Mouse (Mus musculus): ENCODE data around the gene Gm49361. TPM values are rescaled to one million over a fixed set of nuclear protein-coding genes. Genes with fewer than 3 reads are reported as not detected.

Gm49361 gene
- polyA plus RNA-seq, 1 experiment from 2014 or later = not detected

DNA sequence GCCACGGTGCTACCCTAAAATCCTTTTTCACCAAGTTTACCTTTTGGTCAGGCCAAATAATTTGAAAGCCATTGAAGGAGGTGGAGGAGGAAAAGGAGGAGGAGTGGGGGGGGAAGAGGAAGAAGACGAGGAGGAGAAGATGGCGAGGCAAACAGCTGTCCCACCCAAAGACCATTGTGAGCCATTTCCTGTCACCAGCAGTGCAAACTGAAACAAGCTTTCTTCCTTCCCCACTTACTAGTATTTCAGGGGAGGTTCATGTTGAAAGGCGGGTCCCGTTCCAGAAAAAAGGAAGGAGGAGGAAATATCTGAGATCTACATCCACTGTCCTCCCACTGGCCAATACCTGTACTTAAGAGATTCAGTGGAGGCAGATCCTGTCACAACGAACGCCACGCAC is 16.5 kb downstream of the Gm49361 start:
- no peak overlapping the region for H3K4me2 ChIP-seq

GRCm38 (mm10) chr14:57726172-57726571 is 19.7 kb downstream of the Gm49361 start:
- Histone ChIP-seq H3K36me3 (peaks cover 17% of the 10 kb centered on the region; the same call in 1 of the 2 replicates), H3K27me3 (no peaks in the 10 kb centered on the region), H3K9ac (no peak overlapping the region), H3K4me2 (no peak overlapping the region), H3K27ac (no peak overlapping the region), H3K4me3 (no peak overlapping the region), H3K4me1 (peaks cover 32% of the 10 kb centered on the region), H3K9me3 (no peaks in the 10 kb centered on the region)
- WGBS = 77% methylated on average over 8 of the region's 8 CpGs
- ATAC-seq (ENCODE audit: borderline replicate concordance, extremely low read depth, low FRiP score, low TSS enrichment) = no peak

More for the DNA sequence above, 16.5 kb downstream of the Gm49361 start:
- WGBS = 63% methylated on average over 8 of the region's 8 CpGs
- peaks cover 14% of the 10 kb centered on the region; the same call in 1 of the 2 replicates for H3K36me3 ChIP-seq
- H3K4me1 ChIP-seq = peaks cover 46% of the 10 kb centered on the region
- no peaks in the 10 kb centered on the region for H3K9me3 ChIP-seq
- ATAC-seq (ENCODE audit: borderline replicate concordance, extremely low read depth, low FRiP score, low TSS enrichment) = no peak
- H3K9ac ChIP-seq = no peak overlapping the region
- H3K4me3 ChIP-seq = no peak overlapping the region
- H3K27me3 ChIP-seq = no peaks in the 10 kb centered on the region
- H3K27ac ChIP-seq = peak overlapping the region; percentile 84

DNA sequence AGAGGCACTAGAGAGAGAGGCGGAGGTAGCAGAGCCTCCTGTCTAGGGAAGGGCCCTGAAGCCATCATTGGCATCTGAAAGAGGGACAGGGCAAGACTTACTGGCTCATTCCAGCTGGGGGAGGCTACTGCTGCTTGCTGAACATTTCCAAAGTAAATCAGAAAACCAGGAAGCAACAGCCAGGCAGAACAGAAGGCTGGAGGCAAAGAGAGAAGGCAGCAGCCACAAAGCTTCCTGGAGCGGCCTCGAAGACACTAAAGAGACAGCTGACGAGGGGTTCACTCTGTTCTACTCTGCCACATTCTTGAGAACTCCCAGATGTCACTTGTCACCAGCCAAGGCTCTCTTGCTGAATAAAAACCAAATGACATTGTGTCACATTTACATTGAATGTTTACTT is 21.4 kb downstream of the Gm49361 start:
- Histone ChIP-seq H3K36me3 (peaks cover 17% of the 10 kb centered on the region; the same call in 1 of the 2 replicates), H3K9ac (no peak overlapping the region), H3K4me2 (no peak overlapping the region), H3K9me3 (no peaks in the 10 kb centered on the region), H3K4me3 (no peak overlapping the region), H3K27me3 (no peaks in the 10 kb centered on the region), H3K4me1 (peaks cover 15% of the 10 kb centered on the region), H3K27ac (peak overlapping the region; percentile 45)
- WGBS = 58% methylated on average over 4 of the region's 4 CpGs
- peak; percentile 79 for ATAC-seq (ENCODE audit: borderline replicate concordance, extremely low read depth, low FRiP score, low TSS enrichment)

GRCm38 (mm10) chr14:57718245-57718644 is 27.7 kb downstream of the Gm49361 start:
- Histone ChIP-seq H3K9me3 (no peaks in the 10 kb centered on the region), H3K4me2 (no peak overlapping the region), H3K36me3 (peaks cover 13% of the 10 kb centered on the region), H3K4me3 (no peak overlapping the region), H3K9ac (no peak overlapping the region), H3K27me3 (no peaks in the 10 kb centered on the region), H3K4me1 (no peaks in the 10 kb centered on the region), H3K27ac (no peak overlapping the region)
- no peak for ATAC-seq (ENCODE audit: borderline replicate concordance, extremely low read depth, low FRiP score, low TSS enrichment)
- 76% methylated on average over 4 of the region's 4 CpGs for WGBS

DNA sequence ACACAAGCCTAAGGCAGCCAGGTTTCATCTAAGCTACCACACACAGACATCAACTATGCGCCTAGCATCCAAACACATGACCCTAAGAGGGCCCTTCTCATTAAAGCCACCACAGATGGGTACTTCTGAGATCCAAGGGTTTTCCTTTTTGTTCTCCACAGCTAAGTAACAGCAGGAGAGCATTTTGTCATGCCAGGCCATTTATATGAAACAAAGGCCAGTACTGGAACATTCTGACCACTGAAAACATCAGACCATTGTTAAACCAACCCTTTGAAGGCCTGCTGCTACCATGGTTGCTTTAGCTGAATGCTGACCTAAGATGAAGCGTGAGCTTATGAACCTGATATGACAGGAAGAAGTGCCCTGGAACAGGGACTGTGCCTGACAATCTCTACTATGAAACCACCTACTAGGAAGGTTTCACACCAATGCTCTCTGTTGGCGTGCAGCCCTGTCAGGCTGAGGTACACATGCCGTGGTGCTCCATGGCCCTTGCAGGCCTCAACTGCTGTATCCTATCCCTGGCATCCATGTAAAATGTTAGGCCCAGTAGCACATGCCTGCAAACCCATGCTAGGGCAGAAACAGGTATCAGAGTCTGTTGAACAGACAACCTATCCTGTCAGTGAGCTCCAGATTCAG is 29.2 kb downstream of the Gm49361 start:
- 92% methylated on average over 4 of the region's 4 CpGs for WGBS
- ATAC-seq (ENCODE audit: borderline replicate concordance, extremely low read depth, low FRiP score, low TSS enrichment) = no peak
- H3K4me2 ChIP-seq = no peak overlapping the region

GRCm38 (mm10) chr14:57712884-57713283 is 33.0 kb downstream of the Gm49361 start:
- H3K9me3 ChIP-seq = no peaks in the 10 kb centered on the region
- H3K27ac ChIP-seq = no peak overlapping the region
- ATAC-seq (ENCODE audit: borderline replicate concordance, extremely low read depth, low FRiP score, low TSS enrichment) = no peak
- peaks cover 19% of the 10 kb centered on the region for H3K4me1 ChIP-seq
- no peak overlapping the region for H3K9ac ChIP-seq
- H3K36me3 ChIP-seq = peaks cover 2% of the 10 kb centered on the region
- WGBS = 96% methylated on average over 1 of the region's 1 CpGs
- H3K4me2 ChIP-seq = no peak overlapping the region
- H3K27me3 ChIP-seq = no peaks in the 10 kb centered on the region
- H3K4me3 ChIP-seq = no peak overlapping the region

More for the DNA sequence above, 29.2 kb downstream of the Gm49361 start:
- Histone ChIP-seq H3K4me3 (no peak overlapping the region), H3K9ac (no peak overlapping the region), H3K27ac (no peak overlapping the region), H3K9me3 (no peaks in the 10 kb centered on the region), H3K27me3 (no peaks in the 10 kb centered on the region), H3K36me3 (peaks cover 8% of the 10 kb centered on the region), H3K4me1 (no peaks in the 10 kb centered on the region)

DNA sequence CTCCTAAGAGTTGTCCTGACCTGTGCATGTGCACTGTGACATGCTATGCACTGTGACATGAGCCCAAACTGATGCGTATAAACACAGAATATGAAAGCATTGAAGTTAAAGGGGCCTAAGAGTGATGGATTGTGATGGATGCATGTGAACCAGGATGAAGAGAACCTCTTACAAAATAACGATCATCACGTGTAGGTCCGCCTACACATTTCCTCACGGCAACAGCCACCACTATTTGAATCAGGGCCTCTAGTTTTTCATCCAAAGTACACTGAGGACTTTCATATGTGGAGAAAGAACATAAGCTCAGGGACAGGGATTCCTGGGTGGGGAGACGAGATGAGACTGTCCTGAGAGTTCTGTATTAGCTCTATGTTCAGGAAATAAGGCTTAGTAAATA is 34.8 kb downstream of the Gm49361 start:
- H3K27me3 ChIP-seq = no peaks in the 10 kb centered on the region
- H3K27ac ChIP-seq = no peak overlapping the region
- no peaks in the 10 kb centered on the region for H3K9me3 ChIP-seq
- WGBS = 74% methylated on average over 6 of the region's 6 CpGs
- no peak overlapping the region for H3K4me3 ChIP-seq
- H3K4me1 ChIP-seq = peaks cover 35% of the 10 kb centered on the region
- H3K4me2 ChIP-seq = no peak overlapping the region
- H3K9ac ChIP-seq = no peak overlapping the region
- ATAC-seq (ENCODE audit: borderline replicate concordance, extremely low read depth, low FRiP score, low TSS enrichment) = no peak
- H3K36me3 ChIP-seq = 0 out of 2 replicates have a peak, but pooled peaks cover 4% of the 10 kb centered on the region

DNA sequence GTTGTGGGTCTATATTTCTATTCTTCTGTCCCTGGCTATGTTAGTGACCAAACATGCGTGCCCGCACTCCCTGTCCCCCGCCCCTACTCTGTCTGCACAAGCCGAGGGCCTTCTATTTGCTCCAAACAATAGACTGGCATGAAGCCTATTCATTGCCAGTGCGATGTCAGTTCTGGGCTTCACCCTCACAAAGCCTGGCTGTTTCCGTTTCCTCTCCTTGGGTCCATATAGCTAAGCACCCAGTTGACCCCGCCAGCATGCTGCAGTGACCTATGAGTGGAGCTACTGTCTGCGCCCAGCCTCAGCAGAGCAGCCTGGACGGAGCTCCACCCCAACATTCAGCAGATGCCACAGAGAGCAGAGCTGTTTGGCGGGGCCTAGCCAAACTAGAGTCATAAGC is 36.7 kb downstream of the Gm49361 start:
- Histone ChIP-seq H3K4me3 (no peak overlapping the region), H3K27ac (peak overlapping the region; percentile 41; the same call in 1 of the 2 replicates), H3K9me3 (no peaks in the 10 kb centered on the region), H3K36me3 (0 out of 2 replicates have a peak, but pooled peaks cover 4% of the 10 kb centered on the region), H3K4me2 (no peak overlapping the region), H3K27me3 (no peaks in the 10 kb centered on the region), H3K9ac (no peak overlapping the region), H3K4me1 (peaks cover 39% of the 10 kb centered on the region)
- peak; percentile 60 for ATAC-seq (ENCODE audit: borderline replicate concordance, extremely low read depth, low FRiP score, low TSS enrichment)
- 64% methylated on average over 10 of the region's 10 CpGs for WGBS

DNA sequence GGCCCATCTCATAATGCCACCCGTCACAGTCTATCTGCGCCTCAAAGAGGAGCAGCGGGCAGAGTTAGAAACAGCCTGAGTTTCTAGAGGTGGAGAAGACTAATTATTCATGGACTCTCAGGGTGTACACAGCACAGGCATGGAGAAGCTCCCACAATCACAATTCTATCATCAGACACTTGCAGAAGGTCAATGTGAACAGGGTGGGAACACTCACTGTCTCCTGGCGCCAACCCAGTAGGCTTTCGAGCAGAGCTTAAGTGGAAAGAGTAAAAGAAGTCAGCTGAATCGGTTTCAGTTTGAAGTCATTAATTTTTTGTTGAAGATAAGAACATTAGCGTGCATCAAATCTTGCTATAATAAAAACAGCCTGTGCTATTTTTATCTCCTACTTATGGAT is 37.3 kb downstream of the Gm49361 start:
- no peaks in the 10 kb centered on the region for H3K27me3 ChIP-seq
- no peak overlapping the region for H3K4me3 ChIP-seq
- H3K9me3 ChIP-seq = no peaks in the 10 kb centered on the region
- peaks cover 39% of the 10 kb centered on the region for H3K4me1 ChIP-seq
- H3K4me2 ChIP-seq = no peak overlapping the region
- 0 out of 2 replicates have a peak overlapping the region, but pooled peaks have one; percentile 41 for H3K27ac ChIP-seq
- no peak overlapping the region for H3K9ac ChIP-seq
- 0 out of 2 replicates have a peak, but pooled peaks cover 4% of the 10 kb centered on the region for H3K36me3 ChIP-seq
- ATAC-seq (ENCODE audit: borderline replicate concordance, extremely low read depth, low FRiP score, low TSS enrichment) = no peak; the same call in 1 of the 2 replicates
- WGBS = 58% methylated on average over 7 of the region's 7 CpGs

- no peak overlapping the region for H3K4me2 ChIP-seq
- no peaks in the 10 kb centered on the region for H3K9me3 ChIP-seq
- ATAC-seq (ENCODE audit: borderline replicate concordance, extremely low read depth, low FRiP score, low TSS enrichment) = no peak
- no peak overlapping the region for H3K4me3 ChIP-seq
- H3K4me1 ChIP-seq = peaks cover 40% of the 10 kb centered on the region
- WGBS = 67% methylated on average over 18 of the region's 18 CpGs
- peak overlapping the region; percentile 49 for H3K27ac ChIP-seq
- 0 out of 2 replicates have a peak, but pooled peaks cover 7% of the 10 kb centered on the region for H3K36me3 ChIP-seq
- H3K9ac ChIP-seq = no peak overlapping the region
- no peaks in the 10 kb centered on the region for H3K27me3 ChIP-seq
Measured at GRCm38 (mm10) chr14:57707100-57707893, 38.6 kb downstream of the Gm49361 start.

- H3K36me3 ChIP-seq = 0 out of 2 replicates have a peak, but pooled peaks cover 9% of the 10 kb centered on the region
- peaks cover 42% of the 10 kb centered on the region for H3K4me1 ChIP-seq
- H3K4me2 ChIP-seq = no peak overlapping the region
- H3K9me3 ChIP-seq = no peaks in the 10 kb centered on the region
- 88% methylated on average over 4 of the region's 4 CpGs for WGBS
- ATAC-seq (ENCODE audit: borderline replicate concordance, extremely low read depth, low FRiP score, low TSS enrichment) = no peak
- peak overlapping the region; percentile 49; the same call in 1 of the 2 replicates for H3K27ac ChIP-seq
- H3K4me3 ChIP-seq = no peak overlapping the region
- H3K27me3 ChIP-seq = no peaks in the 10 kb centered on the region
- H3K9ac ChIP-seq = no peak overlapping the region
Measured at GRCm38 (mm10) chr14:57706760-57707099, 39.2 kb downstream of the Gm49361 start.

DNA sequence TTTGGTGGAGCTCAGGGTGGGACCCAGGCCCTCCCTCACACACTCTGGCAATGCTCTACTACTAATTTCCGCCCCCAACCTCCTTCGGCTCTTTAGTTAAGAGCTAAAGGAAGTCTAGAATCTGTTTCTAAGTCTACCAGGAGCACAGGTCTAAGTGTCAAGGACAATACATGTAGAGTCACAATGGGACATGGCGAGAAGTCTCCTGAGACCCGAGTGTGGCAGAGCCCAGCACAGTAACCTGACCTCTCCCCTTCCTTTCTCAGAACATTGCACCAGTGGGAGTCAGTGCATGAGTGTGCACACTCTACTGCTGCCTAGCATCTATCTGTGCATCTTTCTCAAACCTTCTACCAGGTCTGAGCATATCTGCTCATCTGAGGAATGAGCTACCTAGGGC is 40.1 kb downstream of the Gm49361 start:
- Histone ChIP-seq H3K4me1 (peaks cover 42% of the 10 kb centered on the region), H3K4me3 (no peak overlapping the region), H3K9ac (no peak overlapping the region), H3K9me3 (no peaks in the 10 kb centered on the region), H3K27ac (no peak overlapping the region), H3K4me2 (no peak overlapping the region), H3K27me3 (no peaks in the 10 kb centered on the region), H3K36me3 (0 out of 2 replicates have a peak, but pooled peaks cover 9% of the 10 kb centered on the region)
- 78% methylated on average over 4 of the region's 4 CpGs for WGBS
- ATAC-seq (ENCODE audit: borderline replicate concordance, extremely low read depth, low FRiP score, low TSS enrichment) = no peak
